Mouse (Mus musculus): ENCODE data around the gene Oxsr1.
"Not testable (repeated sequence)": the region's sequence is repeated elsewhere in the genome, so short reads cannot be mapped to it uniquely, and the experiment has no call there.

The Oxsr1 gene

DNA sequence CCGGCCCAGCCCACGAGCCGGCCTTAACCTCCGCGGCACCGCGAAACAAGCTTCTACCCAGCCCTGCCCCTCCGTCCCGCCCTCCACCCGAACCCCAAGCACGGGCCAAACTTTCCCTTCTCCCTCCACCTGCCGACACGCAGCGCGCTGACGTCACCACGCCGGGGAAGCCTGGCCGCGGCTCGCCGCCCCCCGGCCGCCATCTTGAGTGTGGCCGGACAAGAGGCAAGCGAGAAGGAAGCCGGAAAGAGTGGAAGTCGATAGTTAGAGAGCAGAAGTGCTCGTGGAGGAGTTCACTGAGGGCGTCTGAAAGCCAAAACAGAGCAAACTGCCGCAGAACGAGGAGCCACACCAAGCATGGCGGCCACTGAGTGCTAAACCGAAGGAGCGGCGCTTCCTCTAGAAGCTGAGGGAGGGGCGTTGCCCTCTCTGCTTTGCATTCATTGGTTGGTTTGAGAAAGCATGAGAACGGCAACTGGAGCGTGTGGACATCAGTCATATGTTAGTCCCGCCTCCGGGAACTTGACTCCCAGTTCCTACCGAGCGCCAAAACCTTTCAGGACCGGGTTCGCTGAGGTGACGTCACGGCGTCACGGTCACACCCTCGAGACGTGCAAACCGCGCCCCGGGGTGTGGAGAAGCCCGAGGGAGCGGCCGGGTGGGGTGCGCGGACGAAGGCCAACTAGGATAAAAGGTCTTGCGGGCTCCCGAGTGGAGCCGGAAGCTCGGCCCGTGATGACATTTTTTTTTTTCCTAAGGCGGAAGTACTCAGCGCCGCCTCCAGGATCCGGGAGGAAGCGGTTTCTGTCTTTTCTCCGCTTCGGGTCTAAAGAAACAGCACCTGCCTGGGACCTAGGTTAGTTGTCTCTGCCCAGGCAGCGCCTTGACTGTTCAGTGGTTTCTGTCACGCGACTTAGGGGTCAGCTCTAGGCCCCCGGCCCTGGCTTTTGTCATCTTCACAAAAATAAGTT lies at the start of gene Oxsr1:
TSS of gene Oxsr1 (minus strand) at position 139 of the 971 bp plus-strand sequence.
- peak; percentile 99 for DNase-seq

DNA sequence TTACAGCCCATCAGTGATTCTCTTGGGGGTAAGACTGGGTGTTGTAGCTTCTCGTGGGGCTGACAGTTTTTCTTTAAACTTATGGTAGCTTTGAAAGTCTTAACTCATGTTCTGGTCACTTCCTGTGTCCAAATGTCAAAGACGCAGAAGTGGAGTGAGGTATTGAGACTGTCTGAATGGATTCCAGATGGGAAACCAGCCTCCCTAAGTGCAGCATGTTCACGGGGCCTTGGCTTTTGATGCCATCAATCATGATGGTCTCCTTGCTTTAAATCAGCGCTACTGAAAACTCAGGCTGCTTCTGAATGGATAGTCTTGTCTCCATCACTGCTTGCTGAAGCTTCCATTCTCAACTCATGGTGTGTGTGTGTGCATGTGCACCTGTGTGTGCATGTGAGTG lies 49.0 kb upstream of the Oxsr1 start:
- DNase-seq = no peak

GRCm38 (mm10) chr9:119370770-119371169 lies 48.5 kb upstream of the Oxsr1 start:
- DNase-seq = not testable (repeated sequence)

DNA sequence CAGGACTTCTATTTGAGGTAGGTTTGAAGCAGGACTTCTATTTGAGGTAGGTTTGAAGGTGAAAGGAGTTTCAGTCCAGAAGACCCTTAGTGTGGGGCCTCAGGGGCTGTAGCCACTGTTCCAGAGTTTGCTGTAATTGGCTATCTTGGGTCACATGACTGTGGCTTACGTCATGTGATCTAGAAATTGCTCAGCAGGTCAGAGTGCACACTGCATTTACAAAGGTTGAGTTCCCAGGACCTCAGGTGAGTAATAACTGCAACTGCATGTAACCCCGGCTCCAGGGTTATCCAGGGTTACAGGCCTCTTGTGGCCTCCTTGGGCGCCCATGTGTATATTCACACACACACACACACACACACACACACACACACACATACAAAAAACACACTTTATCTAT lies 46.1 kb upstream of the Oxsr1 start:
- DNase-seq = no peak

DNA sequence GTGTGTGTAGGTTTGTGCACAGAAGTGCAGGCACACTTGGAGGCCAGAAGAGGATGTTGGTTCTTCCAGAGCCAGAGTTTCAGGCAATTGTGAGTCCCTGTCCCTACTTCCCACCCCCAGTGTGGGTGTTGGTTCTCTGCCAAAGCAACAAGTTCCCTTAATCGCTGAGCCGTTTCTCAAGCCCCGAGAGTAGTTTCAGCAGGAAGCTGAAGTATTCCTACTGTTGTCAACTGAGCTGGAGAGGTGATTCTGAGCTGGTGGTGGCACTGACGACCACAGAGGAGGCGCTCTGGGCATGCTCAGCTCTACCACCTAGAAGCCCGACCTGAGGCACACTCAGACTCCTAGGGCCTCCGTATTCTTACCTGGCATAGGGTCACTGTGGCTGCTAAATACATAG lies 43.1 kb upstream of the Oxsr1 start, which contains the start of gene Slc22a14:
TSS of gene Slc22a14 (minus strand) at position 270 of the 400 bp plus-strand sequence.
- no peak for DNase-seq

- no peak for DNase-seq
These were observed 41.0 kb upstream of the Oxsr1 start for GRCm38 (mm10) chr9:119363229-119363628.

DNA sequence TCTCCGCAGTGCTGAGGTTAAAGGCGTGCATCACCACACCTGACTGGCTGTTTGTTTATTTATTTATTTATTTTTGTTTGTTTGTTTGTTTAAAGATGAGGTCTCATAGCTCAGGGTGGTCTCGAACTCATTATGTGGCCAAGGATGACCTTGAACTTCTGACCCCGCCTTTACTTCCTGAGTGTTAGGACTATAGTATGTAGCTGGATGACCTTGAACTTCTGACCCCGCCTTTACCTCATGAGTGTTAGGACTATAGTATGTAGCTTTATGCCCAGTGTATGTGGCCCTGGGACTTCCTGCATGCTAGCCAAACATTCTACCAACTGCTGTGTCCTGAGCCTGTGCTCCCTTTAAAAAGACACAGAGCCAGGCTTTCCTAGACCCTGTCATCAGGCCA lies 39.2 kb upstream of the Oxsr1 start:
- no peak for DNase-seq

DNA sequence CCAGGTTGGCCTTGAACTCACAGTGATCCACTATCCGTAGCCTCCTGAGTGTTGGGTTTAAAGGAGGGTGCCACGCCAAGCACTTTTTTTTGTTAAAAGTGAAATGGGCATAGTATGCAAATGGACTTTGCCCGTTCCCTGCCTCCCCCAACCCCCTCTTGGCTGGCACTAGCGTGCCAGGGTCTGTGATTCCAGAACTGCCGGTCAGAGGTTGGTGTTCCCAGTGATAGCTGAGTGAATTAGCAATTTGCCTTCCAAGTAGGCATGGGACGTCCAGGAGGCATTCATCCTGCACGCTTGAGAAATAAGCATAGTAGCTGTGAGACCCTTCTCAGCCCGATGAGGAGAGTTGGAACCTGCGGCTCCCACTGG lies 35.8 kb upstream of the Oxsr1 start:
- DNase-seq = no peak

DNA sequence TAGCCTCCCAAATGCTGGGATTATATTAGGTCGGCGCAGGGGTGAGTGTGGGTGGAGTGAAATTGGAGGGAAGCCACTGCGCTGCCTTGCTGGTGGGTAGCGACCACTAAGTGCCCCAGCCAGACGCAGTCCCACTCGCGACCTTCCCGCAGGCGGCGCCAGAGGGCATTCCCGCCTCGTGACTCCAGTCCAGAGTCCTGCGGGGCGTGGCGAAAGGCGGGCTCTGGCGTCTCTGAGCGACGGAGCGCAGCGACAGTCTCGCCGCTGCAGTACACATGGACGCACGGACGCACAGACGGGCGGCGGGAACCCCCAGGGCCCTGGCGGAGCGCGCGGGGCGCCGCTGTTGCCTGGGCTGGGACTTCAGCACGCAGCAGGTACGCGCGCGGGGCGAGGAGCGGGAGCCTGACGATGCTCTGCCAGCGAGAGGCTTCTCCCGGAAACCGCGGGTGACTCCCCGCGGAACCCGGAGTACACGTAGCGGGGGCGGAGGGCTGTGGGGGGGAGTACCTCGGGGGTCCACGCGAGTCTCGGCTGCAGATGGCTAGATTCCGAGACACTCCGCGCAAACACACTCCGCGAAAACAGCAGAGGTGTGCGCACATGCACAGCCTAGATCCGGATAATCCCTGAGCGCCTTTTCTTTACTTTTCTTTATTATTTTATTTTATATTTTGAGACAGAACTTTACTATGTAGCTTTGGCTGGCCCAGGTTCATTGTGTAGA lies 35.3 kb upstream of the Oxsr1 start, which contains the start of gene Xylb:
TSS of gene Xylb (plus strand) at position 51 of the 727 bp plus-strand sequence.
- peak; percentile 90 for DNase-seq

DNA sequence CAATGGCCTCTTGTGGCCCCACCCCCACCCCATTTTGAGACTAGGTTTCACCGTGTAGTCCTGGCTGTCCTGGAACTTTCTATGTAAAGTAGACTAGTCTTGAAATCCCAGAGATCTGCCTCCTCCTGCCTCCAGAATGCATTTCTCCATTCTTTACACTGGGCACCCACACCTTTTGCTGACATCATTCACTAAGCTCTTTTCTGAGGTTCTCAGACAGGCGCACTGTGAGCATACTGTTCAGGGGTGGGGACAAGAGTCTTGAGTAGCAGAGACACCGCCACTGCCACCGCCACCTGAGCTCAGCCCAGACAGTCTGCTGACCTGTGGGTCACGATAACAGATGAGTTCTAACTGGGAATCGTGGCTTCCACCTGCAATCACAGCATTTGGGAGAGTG lies 33.7 kb upstream of the Oxsr1 start:
- DNase-seq = no peak

GRCm38 (mm10) chr9:119353926-119354325 lies 31.7 kb upstream of the Oxsr1 start:
- DNase-seq = no peak

- DNase-seq = peak; percentile 65
These were observed 29.8 kb upstream of the Oxsr1 start for GRCm38 (mm10) chr9:119352060-119352459.

DNA sequence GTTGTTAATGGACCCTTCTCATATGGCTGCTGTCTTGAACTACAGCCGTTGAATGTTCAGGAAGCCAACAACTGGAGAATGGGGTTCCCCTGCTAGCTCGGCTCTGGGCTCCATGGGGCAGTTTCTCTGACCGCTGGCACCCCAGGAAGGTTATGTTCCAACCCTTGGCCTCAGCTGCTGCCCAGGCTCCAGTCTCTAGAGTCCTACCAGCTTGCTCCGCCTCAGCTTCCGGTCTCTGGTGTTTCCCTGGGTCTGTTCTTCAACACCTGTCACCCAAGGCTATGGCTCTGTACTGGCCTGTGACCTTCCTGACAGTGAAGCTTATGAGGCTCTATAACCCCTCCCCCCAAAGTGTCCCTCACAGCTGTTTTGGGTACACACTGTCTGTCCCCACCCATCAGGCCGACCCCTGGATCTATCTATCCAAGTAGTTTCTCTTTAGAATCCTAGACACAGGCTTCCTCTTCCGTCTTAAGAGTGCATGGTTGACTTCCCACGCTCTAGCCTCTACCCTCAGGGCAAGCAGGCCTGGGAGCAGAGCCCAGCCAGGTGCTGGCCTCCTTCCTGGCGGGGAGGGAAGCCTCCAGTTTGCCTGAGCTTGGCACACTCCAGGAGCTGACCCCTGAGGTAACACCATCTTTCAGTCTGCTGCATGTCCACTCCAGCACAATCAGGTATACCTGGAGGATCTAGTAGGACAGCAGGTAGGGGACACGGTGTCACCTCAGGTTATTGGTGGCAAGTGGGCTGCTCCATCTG lies 28.9 kb upstream of the Oxsr1 start:
- no peak for DNase-seq

- no peak for DNase-seq
These were observed 28.3 kb upstream of the Oxsr1 start for GRCm38 (mm10) chr9:119350531-119350930.

DNA sequence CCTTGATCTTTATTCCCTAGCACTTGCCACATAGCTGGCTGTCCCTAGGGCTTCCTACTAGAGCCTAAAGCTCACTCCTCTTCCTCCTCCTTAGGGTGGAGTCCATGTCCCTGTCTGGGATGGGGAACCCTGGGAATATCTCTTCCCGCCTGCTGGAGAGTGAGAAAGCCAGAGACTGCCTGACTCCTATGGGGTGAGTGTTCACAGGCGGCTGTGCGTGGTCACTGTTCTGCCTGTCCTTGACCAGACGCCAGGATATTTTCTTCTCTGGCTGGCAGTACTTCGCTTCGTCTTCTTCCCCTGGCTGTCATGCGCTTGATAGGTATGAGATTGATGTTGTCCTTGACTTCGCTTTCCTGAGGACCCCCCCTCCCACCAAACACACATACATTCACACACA lies 24.1 kb upstream of the Oxsr1 start:
- no peak for DNase-seq

DNA sequence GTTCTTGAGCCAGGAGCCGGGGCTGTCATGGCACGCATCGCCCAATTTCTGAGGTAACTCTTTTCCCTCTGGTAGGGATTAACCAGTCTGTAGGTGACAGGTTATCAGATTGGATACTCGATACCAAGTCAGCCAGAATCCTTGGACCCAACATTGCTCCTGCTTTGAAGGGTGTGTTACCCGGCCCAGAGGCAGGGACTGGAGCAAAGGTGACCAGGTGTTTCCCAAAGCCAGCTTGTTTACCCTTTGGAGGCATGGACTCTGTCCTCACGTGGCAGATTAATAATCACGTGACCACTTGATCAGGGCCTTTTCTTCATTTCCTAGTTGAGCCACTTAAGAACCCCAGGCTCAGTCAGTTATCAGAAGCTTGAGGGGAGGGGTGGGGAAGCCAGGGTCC lies 20.5 kb upstream of the Oxsr1 start:
- no peak for DNase-seq

DNA sequence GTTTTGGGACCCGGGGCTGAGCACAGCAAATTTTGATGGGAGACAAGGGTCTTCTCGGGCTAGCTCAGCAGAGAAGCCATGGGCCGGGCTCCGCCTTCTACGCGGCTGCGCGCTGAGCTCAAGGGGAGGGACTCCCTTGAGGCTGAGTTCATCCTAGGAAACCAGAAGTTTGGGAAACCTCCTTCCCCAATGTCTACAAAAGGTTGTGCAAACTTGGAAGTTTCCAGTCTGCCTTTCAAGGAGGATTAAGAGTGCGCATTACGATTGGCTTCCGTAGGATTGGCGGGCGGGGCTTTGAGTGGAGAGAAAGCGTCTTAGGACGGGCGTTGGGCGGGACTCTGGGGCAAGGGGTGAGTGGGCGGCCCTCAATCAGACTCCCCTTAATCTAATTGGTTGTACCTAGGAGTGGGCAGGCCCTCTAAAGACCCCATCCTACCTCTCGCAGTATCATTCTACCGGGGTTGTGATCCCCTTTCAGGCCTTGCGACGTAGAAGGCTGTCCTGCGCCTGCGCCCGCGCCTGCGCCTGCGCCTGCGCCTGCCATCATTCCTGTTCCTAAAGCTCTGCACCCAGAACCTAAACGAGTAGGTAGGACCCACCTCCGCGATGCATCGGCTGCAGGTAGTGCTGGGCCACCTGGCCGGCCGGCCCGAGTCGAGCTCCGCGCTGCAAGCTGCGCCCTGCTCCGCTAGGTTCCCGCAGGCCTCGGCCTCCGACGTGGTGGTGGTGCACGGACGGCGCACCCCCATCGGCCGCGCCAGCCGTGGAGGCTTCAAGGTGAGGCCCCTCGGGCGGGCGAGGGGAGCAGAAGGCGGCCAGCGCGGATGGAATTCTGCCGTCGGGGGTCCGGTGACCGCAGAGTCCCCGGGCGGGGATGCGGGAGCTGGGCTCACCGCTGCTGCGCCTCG lies 18.9 kb upstream of the Oxsr1 start, which contains the start of gene Myd88:
TSS of gene Myd88 (minus strand) at position 503 of the 908 bp plus-strand sequence.
- DNase-seq = peak; percentile 84

GRCm38 (mm10) chr9:119340212-119340580 lies 18.0 kb upstream of the Oxsr1 start:
- no peak for DNase-seq

GRCm38 (mm10) chr9:119339558-119340211 lies 17.5 kb upstream of the Oxsr1 start, which contains the start of gene Acaa1a:
Gene Acaa1a (plus strand): TSS chr9:119339676.
- DNase-seq = peak; percentile 62

DNA sequence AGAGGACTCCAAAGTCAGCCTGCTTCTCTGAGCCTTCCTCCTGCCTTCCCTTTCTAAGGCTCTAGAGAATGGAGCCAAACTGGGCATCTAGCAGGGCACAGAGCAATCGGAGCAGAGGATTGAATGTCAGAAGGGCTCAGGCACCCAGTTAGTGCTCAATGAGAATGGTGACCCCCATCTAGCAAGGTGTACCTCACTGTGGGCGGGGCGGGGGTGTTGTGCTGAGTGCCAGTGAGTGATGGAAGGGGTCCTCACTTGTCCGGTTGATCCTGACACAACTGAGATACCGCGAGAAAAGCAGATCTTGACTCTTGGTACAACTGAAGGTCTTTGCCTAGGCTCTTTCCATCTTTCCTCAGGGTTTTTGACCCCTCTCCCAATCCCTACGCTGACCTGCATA lies 16.9 kb upstream of the Oxsr1 start:
- DNase-seq = no peak

DNA sequence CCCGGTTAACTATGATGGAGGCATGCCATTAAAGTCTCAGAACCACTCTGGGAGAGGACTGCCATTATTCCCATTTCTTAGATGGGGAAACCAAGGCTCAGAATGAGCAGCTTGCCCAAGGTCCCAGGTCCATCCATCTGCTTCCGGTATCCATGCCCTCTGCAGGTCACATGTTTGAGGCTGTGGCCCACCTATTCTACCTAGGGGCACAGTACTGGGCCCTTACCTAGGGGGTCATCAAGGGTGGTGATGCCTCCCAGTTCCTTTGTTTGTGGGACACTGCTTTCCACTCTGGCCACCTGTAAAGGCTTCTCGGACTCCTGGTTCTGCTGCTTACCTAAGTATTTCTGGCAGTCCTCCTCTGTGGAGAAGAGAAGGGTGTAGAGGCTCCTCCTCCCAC lies 16.1 kb upstream of the Oxsr1 start:
- DNase-seq = no peak
